Mouse (Mus musculus): ENCODE data around the gene Hspa1l. TPM values are rescaled to one million over a fixed set of nuclear protein-coding genes. Genes with fewer than 3 reads are reported as not detected.
"Not testable (repeated sequence)": the region's sequence is repeated elsewhere in the genome, so short reads cannot be mapped to it uniquely, and the experiment has no call there.

The Hspa1l gene
- polyA plus RNA-seq, 1 experiment from 2014 or later: 1.4 TPM

GRCm38 (mm10) chr17:34948721-34949552 lies 23.6 kb upstream of the Hspa1l start:
- H3K27ac ChIP-seq (ENCODE audit: low read depth, low read length); H3K9me3 ChIP-seq (replicated peaks; ENCODE audit: control insufficient read depth, low read length); H3K4me1 ChIP-seq (ENCODE audit: control insufficient read depth, insufficient read depth, low read length); H3K4me2 ChIP-seq (ENCODE audit: low read length); H3K27me3 ChIP-seq (replicated peaks; ENCODE audit: control insufficient read depth, insufficient read depth, low read length); ATAC-seq; H3K4me3 ChIP-seq (ENCODE audit: low read depth, low read length); H3K9ac ChIP-seq (ENCODE audit: low read length); DNase-seq (ENCODE audit: low spot score): not testable (repeated sequence)
- 47% methylated on average over 9 of the region's 9 CpGs for WGBS
- peaks cover 34% of the 10 kb centered on the region for H3K36me3 ChIP-seq (ENCODE audit: control insufficient read depth, insufficient read depth, low read length)

GRCm38 (mm10) chr17:34949553-34949969 lies 22.9 kb upstream of the Hspa1l start:
- H3K36me3 ChIP-seq (ENCODE audit: control insufficient read depth, insufficient read depth, low read length): peaks cover 34% of the 10 kb centered on the region
- 30% methylated on average over 4 of the region's 4 CpGs for WGBS
- DNase-seq (ENCODE audit: low spot score) (no peak), ATAC-seq (no peak)
- H3K9me3 ChIP-seq (replicated peaks; ENCODE audit: control insufficient read depth, low read length): no peaks in the 10 kb centered on the region
- H3K4me1 ChIP-seq (ENCODE audit: control insufficient read depth, insufficient read depth, low read length): peaks cover 9% of the 10 kb centered on the region
- no peak overlapping the region for H3K27ac ChIP-seq (ENCODE audit: low read depth, low read length)
- no peak overlapping the region for H3K4me3 ChIP-seq (ENCODE audit: low read depth, low read length)
- H3K9ac ChIP-seq (ENCODE audit: low read length): no peak overlapping the region
- no peaks in the 10 kb centered on the region for H3K27me3 ChIP-seq (replicated peaks; ENCODE audit: control insufficient read depth, insufficient read depth, low read length)
- no peak overlapping the region; the same call in 1 of the 2 replicates for H3K4me2 ChIP-seq (ENCODE audit: low read length)

- ATAC-seq: no peak
- 20% methylated on average over 10 of the region's 10 CpGs for WGBS
Observed at GRCm38 (mm10) chr17:34950514-34951455, 21.7 kb upstream of the Hspa1l start.

GRCm38 (mm10) chr17:34951636-34952377 lies 20.7 kb upstream of the Hspa1l start:
- H3K4me2 ChIP-seq (ENCODE audit: low read length): peak overlapping the region; percentile 98
- WGBS: under 1% methylated on average over 29 of the region's 29 CpGs
- peak overlapping the region; percentile 100 for H3K9ac ChIP-seq (ENCODE audit: low read length)
- H3K4me3 ChIP-seq (ENCODE audit: low read depth, low read length): peak overlapping the region; percentile 99
- peaks cover 9% of the 10 kb centered on the region for H3K4me1 ChIP-seq (ENCODE audit: control insufficient read depth, insufficient read depth, low read length)
- 0 out of 2 replicates have a peak, but pooled peaks cover 7% of the 10 kb centered on the region for H3K27me3 ChIP-seq (replicated peaks; ENCODE audit: control insufficient read depth, insufficient read depth, low read length)
- no peaks in the 10 kb centered on the region for H3K9me3 ChIP-seq (replicated peaks; ENCODE audit: control insufficient read depth, low read length)
- H3K27ac ChIP-seq (ENCODE audit: low read depth, low read length): peak overlapping the region; percentile 93
- DNase-seq (ENCODE audit: low spot score) (peak; percentile 32), ATAC-seq (no peak; the same call in none of the 2 replicates)
- peaks cover 34% of the 10 kb centered on the region for H3K36me3 ChIP-seq (ENCODE audit: control insufficient read depth, insufficient read depth, low read length)

More at GRCm38 (mm10) chr17:34950514-34951455, 21.7 kb upstream of the Hspa1l start:
- peak overlapping the region; percentile 98 for H3K4me2 ChIP-seq (ENCODE audit: low read length)
- peak overlapping the region; percentile 100 for H3K9ac ChIP-seq (ENCODE audit: low read length)
- H3K36me3 ChIP-seq (ENCODE audit: control insufficient read depth, insufficient read depth, low read length): peaks cover 34% of the 10 kb centered on the region
- no peaks in the 10 kb centered on the region for H3K9me3 ChIP-seq (replicated peaks; ENCODE audit: control insufficient read depth, low read length)
- H3K4me3 ChIP-seq (ENCODE audit: low read depth, low read length): peak overlapping the region; percentile 99
- DNase-seq (ENCODE audit: low spot score): peak; percentile 15
- peaks cover 9% of the 10 kb centered on the region for H3K4me1 ChIP-seq (ENCODE audit: control insufficient read depth, insufficient read depth, low read length)
- 0 out of 2 replicates have a peak, but pooled peaks cover 3% of the 10 kb centered on the region for H3K27me3 ChIP-seq (replicated peaks; ENCODE audit: control insufficient read depth, insufficient read depth, low read length)
- H3K27ac ChIP-seq (ENCODE audit: low read depth, low read length): peak overlapping the region; percentile 93

GRCm38 (mm10) chr17:34952378-34953040 lies 20.0 kb upstream of the Hspa1l start:
- peak overlapping the region; percentile 100 for H3K9ac ChIP-seq (ENCODE audit: low read length)
- peak; percentile 86 for DNase-seq (ENCODE audit: low spot score)
- H3K36me3 ChIP-seq (ENCODE audit: control insufficient read depth, insufficient read depth, low read length): peaks cover 34% of the 10 kb centered on the region
- WGBS: under 1% methylated on average over 23 of the region's 23 CpGs
- H3K4me1 ChIP-seq (ENCODE audit: control insufficient read depth, insufficient read depth, low read length): peaks cover 9% of the 10 kb centered on the region
- peak overlapping the region; percentile 98 for H3K4me2 ChIP-seq (ENCODE audit: low read length)
- H3K9me3 ChIP-seq (replicated peaks; ENCODE audit: control insufficient read depth, low read length): no peaks in the 10 kb centered on the region
- ATAC-seq: peak; percentile 83
- H3K27ac ChIP-seq (ENCODE audit: low read depth, low read length): peak overlapping the region; percentile 93
- peak overlapping the region; percentile 99 for H3K4me3 ChIP-seq (ENCODE audit: low read depth, low read length)
- 0 out of 2 replicates have a peak, but pooled peaks cover 7% of the 10 kb centered on the region for H3K27me3 ChIP-seq (replicated peaks; ENCODE audit: control insufficient read depth, insufficient read depth, low read length)

- WGBS: 92% methylated on average over 3 of the region's 3 CpGs
- no peak overlapping the region for H3K9ac ChIP-seq (ENCODE audit: low read length)
- no peak for ATAC-seq
- 0 out of 2 replicates have a peak, but pooled peaks cover 7% of the 10 kb centered on the region for H3K27me3 ChIP-seq (replicated peaks; ENCODE audit: control insufficient read depth, insufficient read depth, low read length)
- peaks cover 29% of the 10 kb centered on the region for H3K36me3 ChIP-seq (ENCODE audit: control insufficient read depth, insufficient read depth, low read length)
- peaks cover 9% of the 10 kb centered on the region for H3K4me1 ChIP-seq (ENCODE audit: control insufficient read depth, insufficient read depth, low read length)
- no peaks in the 10 kb centered on the region for H3K9me3 ChIP-seq (replicated peaks; ENCODE audit: control insufficient read depth, low read length)
- 0 out of 2 replicates have a peak overlapping the region, but pooled peaks have one; percentile 99 for H3K4me3 ChIP-seq (ENCODE audit: low read depth, low read length)
- no peak overlapping the region for H3K4me2 ChIP-seq (ENCODE audit: low read length)
- no peak for DNase-seq (ENCODE audit: low spot score)
- H3K27ac ChIP-seq (ENCODE audit: low read depth, low read length): no peak overlapping the region
Observed at GRCm38 (mm10) chr17:34953258-34953657, 19.2 kb upstream of the Hspa1l start.

GRCm38 (mm10) chr17:34953904-34954303 lies 18.6 kb upstream of the Hspa1l start:
- WGBS: 85% methylated on average over 4 of the region's 4 CpGs
- no peak for DNase-seq (ENCODE audit: low spot score)
- Histone ChIP-seq H3K4me1 (ENCODE audit: control insufficient read depth, insufficient read depth, low read length) (peaks cover 9% of the 10 kb centered on the region), H3K36me3 (ENCODE audit: control insufficient read depth, insufficient read depth, low read length) (peaks cover 22% of the 10 kb centered on the region), H3K9me3 (replicated peaks; ENCODE audit: control insufficient read depth, low read length) (no peaks in the 10 kb centered on the region), H3K27me3 (replicated peaks; ENCODE audit: control insufficient read depth, insufficient read depth, low read length) (0 out of 2 replicates have a peak, but pooled peaks cover 7% of the 10 kb centered on the region), H3K4me2 (ENCODE audit: low read length) (no peak overlapping the region), H3K4me3 (ENCODE audit: low read depth, low read length) (no peak overlapping the region), H3K27ac (ENCODE audit: low read depth, low read length) (no peak overlapping the region), H3K9ac (ENCODE audit: low read length) (no peak overlapping the region)
- no peak for ATAC-seq

Data from forebrain, embryonic 14.5 days (tissue).